Mouse (Mus musculus): Measurements from ENCODE around the gene Ppp4r2. TPM values are rescaled to one million over a fixed set of nuclear protein-coding genes. Genes with fewer than 3 reads are reported as not detected.
A peak's percentile ranks its signal among the peaks of the same experiment; 100 is the strongest.

Gene Ppp4r2
- total and polyA plus RNA-seq, 2 experiments from 2014 or later, result 11.2 to 17.6 TPM

DNA sequence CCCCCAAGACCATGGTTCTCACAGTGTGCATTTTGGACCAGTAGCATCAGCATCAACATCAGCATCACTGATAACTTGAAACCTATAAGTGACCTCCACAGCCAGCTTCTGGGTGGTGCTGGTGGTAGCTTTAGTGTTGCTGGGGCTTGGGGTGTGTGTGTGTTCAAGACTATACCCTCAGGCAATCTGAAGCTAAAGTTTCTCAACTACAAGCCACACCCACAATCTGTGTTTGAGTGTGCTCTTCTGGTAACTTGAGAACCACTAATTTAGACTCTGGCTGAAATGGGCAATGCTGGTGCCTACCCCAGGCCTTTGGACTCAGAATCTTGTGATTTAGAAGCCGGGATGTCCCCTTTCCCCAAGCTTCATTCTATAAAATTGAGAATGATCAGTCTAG, 10.1 kb upstream of the Ppp4r2 start:
- Histone ChIP-seq H3K4me3 (ENCODE audit: low read depth, low read length) (no peak overlapping the region), H3K9me3 (replicated peaks; ENCODE audit: control insufficient read depth, low read length) (no peaks in the 10 kb centered on the region), H3K4me2 (ENCODE audit: low read depth, low read length) (no peak overlapping the region), H3K4me1 (ENCODE audit: control insufficient read depth, insufficient read depth) (no peaks in the 10 kb centered on the region), H3K27ac (ENCODE audit: low read depth) (no peak overlapping the region), H3K9ac (replicated peaks; ENCODE audit: low read depth, low read length) (no peak overlapping the region), H3K27me3 (ENCODE audit: control insufficient read depth, insufficient read depth, low read length) (no peaks in the 10 kb centered on the region), H3K36me3 (replicated peaks; ENCODE audit: control insufficient read depth, insufficient read depth, low read length) (no peaks in the 10 kb centered on the region)
- 72% methylated on average over 1 of the region's 1 CpGs for WGBS
- no peak for ATAC-seq (ENCODE audit: insufficient read depth, low read depth)
- no peak for DNase-seq (ENCODE audit: low spot score)
- no peak for TF ChIP-seq CTCF (IDR thresholded peaks at IDR 0.05; ENCODE audit: low read depth)
- TF ChIP-seq EP300 (IDR thresholded peaks at IDR 0.05; ENCODE audit: low read depth), result no peak

DNA sequence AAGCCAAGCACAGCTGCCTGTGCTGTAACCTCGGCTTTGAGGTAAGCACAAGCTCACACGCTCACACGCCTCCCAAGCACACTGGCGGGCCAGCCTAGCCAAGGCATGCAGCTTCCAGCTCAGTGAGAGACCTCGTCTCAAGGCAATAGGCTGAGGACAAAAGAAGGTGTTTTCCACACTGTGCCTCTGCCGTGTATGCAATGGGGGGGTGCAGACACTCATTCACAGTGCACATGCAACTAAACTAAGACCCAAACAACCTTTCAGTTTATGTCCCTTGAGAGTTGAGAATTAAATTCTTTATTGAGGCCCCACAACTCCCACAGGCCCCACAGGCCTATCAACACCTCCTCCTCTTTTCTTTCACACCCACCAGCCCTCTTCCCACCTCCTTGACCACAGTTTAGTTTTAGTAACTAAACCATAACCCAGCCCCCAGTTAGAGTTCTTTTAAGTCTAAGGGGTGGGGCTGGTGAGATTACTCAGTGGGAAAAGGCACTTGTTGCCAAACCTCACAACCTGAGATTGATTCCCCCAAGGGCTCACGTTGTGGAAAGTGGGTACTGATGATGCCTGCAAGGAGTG, 8.9 kb upstream of the Ppp4r2 start:
- H3K9me3 ChIP-seq (replicated peaks; ENCODE audit: control insufficient read depth, low read length), result no peaks in the 10 kb centered on the region
- no peak overlapping the region for H3K9ac ChIP-seq (replicated peaks; ENCODE audit: low read depth, low read length)
- H3K27me3 ChIP-seq (ENCODE audit: control insufficient read depth, insufficient read depth, low read length), result no peaks in the 10 kb centered on the region
- H3K4me2 ChIP-seq (ENCODE audit: low read depth, low read length), result no peak overlapping the region
- H3K4me1 ChIP-seq (ENCODE audit: control insufficient read depth, insufficient read depth), result no peaks in the 10 kb centered on the region
- H3K36me3 ChIP-seq (replicated peaks; ENCODE audit: control insufficient read depth, insufficient read depth, low read length), result no peaks in the 10 kb centered on the region
- no peak for TF ChIP-seq CTCF (IDR thresholded peaks at IDR 0.05; ENCODE audit: low read depth)
- TF ChIP-seq EP300 (IDR thresholded peaks at IDR 0.05; ENCODE audit: low read depth), result no peak
- no peak overlapping the region for H3K27ac ChIP-seq (ENCODE audit: low read depth)
- 38% methylated on average over 7 of the region's 7 CpGs for WGBS
- ATAC-seq (ENCODE audit: insufficient read depth, low read depth), result 0 out of 2 replicates have a peak, but pooled peaks have one; percentile 27
- DNase-seq (ENCODE audit: low spot score), result no peak
- H3K4me3 ChIP-seq (ENCODE audit: low read depth, low read length), result no peak overlapping the region

DNA sequence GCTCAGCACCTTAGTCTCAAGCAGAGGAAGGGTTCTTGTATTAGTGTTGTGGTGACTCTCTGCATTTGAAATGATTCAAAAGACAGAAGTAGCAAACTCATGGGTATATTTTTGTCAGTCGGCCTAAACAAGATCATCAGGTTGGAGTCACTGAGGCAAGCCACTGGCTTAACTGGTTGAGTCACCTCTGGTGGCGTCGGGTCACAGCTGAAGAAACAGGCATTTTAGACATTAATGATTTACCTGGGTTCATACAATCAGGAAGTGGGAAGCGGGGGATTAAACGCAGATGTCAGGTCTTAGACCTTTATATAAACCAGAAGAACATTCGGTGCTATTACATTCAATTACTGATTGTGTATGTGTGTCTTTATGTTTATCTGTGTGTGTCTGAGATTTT, 7.4 kb upstream of the Ppp4r2 start:
- 90% methylated on average over 6 of the region's 6 CpGs for WGBS
- ATAC-seq (ENCODE audit: insufficient read depth, low read depth), result no peak

DNA sequence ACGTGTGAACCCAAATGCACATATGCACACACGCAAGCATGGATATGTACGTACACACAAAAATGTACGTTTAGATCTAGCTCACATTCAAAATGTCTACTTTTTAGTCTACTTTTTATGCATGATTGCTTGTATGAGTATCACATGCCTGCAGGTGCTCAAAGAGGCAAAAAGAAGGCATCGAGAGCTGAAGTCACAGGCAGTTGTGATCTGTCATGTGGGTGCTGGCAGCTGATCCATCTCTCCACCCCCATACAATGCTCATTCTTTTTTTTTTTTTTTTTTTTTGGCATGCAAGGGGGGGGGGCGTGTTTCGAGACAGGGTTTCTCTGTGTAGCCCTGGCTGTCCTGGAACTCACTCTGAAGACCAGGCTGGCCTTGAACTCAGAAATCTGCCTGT, 4.9 kb upstream of the Ppp4r2 start:
- Histone ChIP-seq H3K9ac (replicated peaks; ENCODE audit: low read depth, low read length) (no peak overlapping the region), H3K4me2 (ENCODE audit: low read depth, low read length) (no peak overlapping the region), H3K9me3 (replicated peaks; ENCODE audit: control insufficient read depth, low read length) (no peaks in the 10 kb centered on the region), H3K4me1 (ENCODE audit: control insufficient read depth, insufficient read depth) (no peaks in the 10 kb centered on the region), H3K27ac (ENCODE audit: low read depth) (no peak overlapping the region), H3K4me3 (ENCODE audit: low read depth, low read length) (no peak overlapping the region), H3K36me3 (replicated peaks; ENCODE audit: control insufficient read depth, insufficient read depth, low read length) (no peaks in the 10 kb centered on the region), H3K27me3 (ENCODE audit: control insufficient read depth, insufficient read depth, low read length) (no peaks in the 10 kb centered on the region)
- DNase-seq (ENCODE audit: low spot score), result no peak
- ATAC-seq (ENCODE audit: insufficient read depth, low read depth), result no peak
- WGBS, result 83% methylated on average over 7 of the region's 7 CpGs
- TF ChIP-seq CTCF (IDR thresholded peaks at IDR 0.05; ENCODE audit: low read depth) (no peak), EP300 (IDR thresholded peaks at IDR 0.05; ENCODE audit: low read depth) (no peak)

More for the DNA sequence above, 7.4 kb upstream of the Ppp4r2 start:
- no peak overlapping the region for H3K4me2 ChIP-seq (ENCODE audit: low read depth, low read length)
- no peaks in the 10 kb centered on the region for H3K9me3 ChIP-seq (replicated peaks; ENCODE audit: control insufficient read depth, low read length)
- no peaks in the 10 kb centered on the region for H3K36me3 ChIP-seq (replicated peaks; ENCODE audit: control insufficient read depth, insufficient read depth, low read length)
- no peaks in the 10 kb centered on the region for H3K4me1 ChIP-seq (ENCODE audit: control insufficient read depth, insufficient read depth)
- no peak overlapping the region for H3K27ac ChIP-seq (ENCODE audit: low read depth)
- H3K27me3 ChIP-seq (ENCODE audit: control insufficient read depth, insufficient read depth, low read length), result no peaks in the 10 kb centered on the region
- H3K4me3 ChIP-seq (ENCODE audit: low read depth, low read length), result no peak overlapping the region
- TF ChIP-seq EP300 (IDR thresholded peaks at IDR 0.05; ENCODE audit: low read depth), result no peak
- H3K9ac ChIP-seq (replicated peaks; ENCODE audit: low read depth, low read length), result no peak overlapping the region
- no peak for DNase-seq (ENCODE audit: low spot score)

DNA sequence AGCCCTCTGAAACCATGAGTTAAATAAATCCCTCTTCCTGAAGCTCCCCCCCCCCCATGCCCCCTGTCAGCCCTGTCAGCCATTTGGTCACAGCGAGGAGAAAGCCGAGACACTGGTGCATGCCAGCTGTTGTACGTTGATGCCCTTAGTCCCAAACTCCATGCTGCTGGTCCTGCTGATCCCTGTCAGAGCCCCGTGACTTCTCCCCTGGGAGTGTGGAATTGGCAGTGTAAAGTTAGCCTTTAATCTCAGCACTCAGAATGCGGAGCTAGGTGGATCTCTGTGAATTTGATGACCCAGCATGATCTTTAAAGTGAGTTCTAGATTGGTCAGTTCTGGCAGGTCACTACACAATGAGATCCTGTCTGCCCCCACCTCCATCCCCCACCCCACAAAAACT, 3.7 kb upstream of the Ppp4r2 start:
- TF ChIP-seq CTCF (IDR thresholded peaks at IDR 0.05; ENCODE audit: low read depth) (no peak), EP300 (IDR thresholded peaks at IDR 0.05; ENCODE audit: low read depth) (no peak)
- Histone ChIP-seq H3K27me3 (ENCODE audit: control insufficient read depth, insufficient read depth, low read length) (no peaks in the 10 kb centered on the region), H3K9ac (replicated peaks; ENCODE audit: low read depth, low read length) (no peak overlapping the region), H3K4me1 (ENCODE audit: control insufficient read depth, insufficient read depth) (peaks cover 4% of the 10 kb centered on the region), H3K36me3 (replicated peaks; ENCODE audit: control insufficient read depth, insufficient read depth, low read length) (no peaks in the 10 kb centered on the region), H3K4me3 (ENCODE audit: low read depth, low read length) (no peak overlapping the region), H3K4me2 (ENCODE audit: low read depth, low read length) (no peak overlapping the region), H3K27ac (ENCODE audit: low read depth) (no peak overlapping the region), H3K9me3 (replicated peaks; ENCODE audit: control insufficient read depth, low read length) (no peaks in the 10 kb centered on the region)
- no peak for DNase-seq (ENCODE audit: low spot score)
- no peak for ATAC-seq (ENCODE audit: insufficient read depth, low read depth)
- WGBS, result 74% methylated on average over 5 of the region's 5 CpGs

DNA sequence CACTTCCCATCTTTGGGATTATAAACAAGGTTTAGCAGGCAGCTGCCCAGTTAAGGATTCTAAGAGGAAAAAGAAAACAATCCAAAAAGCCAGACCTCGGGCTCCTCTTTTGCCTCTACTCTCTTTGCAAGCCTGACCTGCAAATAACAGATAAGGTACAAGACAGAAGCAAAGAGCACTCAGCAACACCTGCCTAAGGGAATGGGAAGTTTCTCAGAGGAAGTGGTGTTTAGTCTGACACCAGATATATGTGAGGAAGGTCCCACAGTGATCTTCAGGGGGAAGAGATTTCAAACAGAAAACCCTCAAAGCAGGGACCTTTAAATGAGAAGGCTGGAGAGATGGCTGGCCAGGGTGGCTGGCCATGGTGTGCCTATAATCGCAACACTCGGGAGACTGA, 2.2 kb upstream of the Ppp4r2 start:
- no peaks in the 10 kb centered on the region for H3K27me3 ChIP-seq (ENCODE audit: control insufficient read depth, insufficient read depth, low read length)
- ATAC-seq (ENCODE audit: insufficient read depth, low read depth) (no peak), DNase-seq (ENCODE audit: low spot score) (no peak)
- H3K27ac ChIP-seq (ENCODE audit: low read depth), result no peak overlapping the region
- no peaks in the 10 kb centered on the region for H3K9me3 ChIP-seq (replicated peaks; ENCODE audit: control insufficient read depth, low read length)
- 61% methylated on average over 3 of the region's 3 CpGs for WGBS
- H3K9ac ChIP-seq (replicated peaks; ENCODE audit: low read depth, low read length), result no peak overlapping the region
- H3K4me3 ChIP-seq (ENCODE audit: low read depth, low read length), result no peak overlapping the region
- H3K4me1 ChIP-seq (ENCODE audit: control insufficient read depth, insufficient read depth), result peaks cover 10% of the 10 kb centered on the region
- TF ChIP-seq CTCF (IDR thresholded peaks at IDR 0.05; ENCODE audit: low read depth) (no peak), EP300 (IDR thresholded peaks at IDR 0.05; ENCODE audit: low read depth) (no peak)
- no peak overlapping the region for H3K4me2 ChIP-seq (ENCODE audit: low read depth, low read length)
- peaks cover 9% of the 10 kb centered on the region for H3K36me3 ChIP-seq (replicated peaks; ENCODE audit: control insufficient read depth, insufficient read depth, low read length)

Measured in heart, postnatal 0 days (tissue).